Mouse (Mus musculus) layer of hippocampus, adult 8-10 months (tissue): ENCODE data around the gene Ccdc88b. TPM values are rescaled to one million over a fixed set of nuclear protein-coding genes. Genes with fewer than 3 reads are reported as not detected.

Experiments
- DNase-seq, 2 experiments: peaks; one replicate each; pipeline ENCODE4 v3.0.0; 2022; ENCODE audit warnings: low spot score in 2 of 2
- microRNA-seq, 2 experiments: library from miRNA; unstranded; fragments of <30 nt; microRNA quantifications; one replicate each; pipeline ENCODE4 v1.2.0; 2022
- total RNA-seq, 4 experiments: library from RNA; stranded (reverse); gene quantifications; 2 replicates each; pipeline ENCODE4 v1.2.4; 2022

The Ccdc88b gene
- total RNA-seq, 4 experiments from 2014 or later: 7.5 to 17.4 (median 12.6) TPM

DNA sequence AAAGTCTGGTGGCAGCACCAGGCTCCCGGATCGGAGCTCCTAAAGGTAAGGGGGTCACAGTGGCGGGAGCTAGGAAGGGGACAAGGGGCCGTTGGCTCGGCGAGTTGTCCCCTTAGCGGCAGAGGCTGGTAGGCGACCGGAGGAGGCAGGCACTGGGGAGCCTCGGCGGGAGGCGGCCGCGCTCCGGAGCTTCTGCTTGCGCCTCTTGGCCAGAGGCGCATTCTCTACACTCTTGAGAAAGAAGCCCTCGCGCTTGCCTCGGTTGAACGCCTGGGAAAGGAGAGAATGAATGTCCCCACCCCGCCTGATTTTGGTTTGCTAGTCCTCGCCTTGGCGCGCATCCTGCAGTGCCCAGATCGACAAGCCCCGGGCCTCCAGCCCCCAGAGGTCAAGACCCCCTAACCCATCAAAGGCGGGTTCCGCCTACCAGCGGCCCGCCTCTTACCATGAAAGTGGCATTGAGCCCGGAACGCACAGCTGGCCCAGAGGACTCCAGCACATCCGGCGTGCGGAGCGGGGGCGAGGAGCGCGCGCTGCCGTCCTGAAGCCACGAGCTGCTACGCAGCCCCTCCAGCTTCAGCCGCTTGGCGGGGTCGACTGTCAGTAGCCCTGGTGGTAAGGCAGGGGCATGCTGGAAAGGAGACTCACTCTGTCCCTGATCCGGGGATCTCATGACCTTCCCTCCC is 28.0 kb downstream of the Ccdc88b start:
- DNase-seq: no peak

DNA sequence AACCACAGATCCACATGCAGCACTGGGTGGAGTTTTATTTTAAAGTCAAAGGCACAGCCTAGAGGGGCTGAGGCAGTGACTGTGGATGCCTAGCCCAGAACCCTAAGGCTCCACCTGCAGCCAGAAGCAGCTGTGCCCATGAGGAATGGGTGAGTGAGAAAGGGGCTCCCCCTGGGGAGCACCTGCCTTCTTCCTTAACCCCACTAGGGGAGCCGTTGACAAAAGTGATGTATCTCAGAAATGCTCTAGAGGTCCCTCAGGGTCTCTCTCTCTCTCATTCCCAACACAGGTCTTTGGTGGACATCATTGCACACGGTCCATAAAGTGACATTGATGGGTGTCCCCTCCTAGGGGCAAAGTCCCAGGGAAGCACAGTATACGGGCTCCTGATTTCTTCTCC is 28.9 kb downstream of the Ccdc88b start:
- no peak for DNase-seq

- no peak for DNase-seq
Observed at GRCm38 (mm10) chr19:6826601-6827000, 31.4 kb downstream of the Ccdc88b start.

DNA sequence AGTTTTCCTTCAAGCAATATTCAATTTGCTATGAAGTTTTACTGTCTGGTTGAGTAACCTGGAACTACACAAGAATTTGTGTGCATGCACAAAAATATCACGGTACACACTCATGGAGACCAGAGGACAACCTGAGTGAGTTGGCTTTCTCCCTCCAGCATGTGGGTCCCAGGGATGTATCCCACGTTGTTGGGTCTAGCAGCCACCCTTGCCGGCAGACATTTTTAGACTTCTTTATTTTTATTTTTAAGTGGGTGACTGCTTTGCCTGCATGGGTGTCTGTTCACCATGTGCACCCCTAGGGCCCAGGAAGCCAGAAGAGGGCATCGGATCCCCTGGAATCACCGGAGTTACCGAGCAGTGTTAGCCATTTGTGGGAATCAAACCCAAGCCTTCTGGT is 32.6 kb downstream of the Ccdc88b start:
- DNase-seq: no peak

DNA sequence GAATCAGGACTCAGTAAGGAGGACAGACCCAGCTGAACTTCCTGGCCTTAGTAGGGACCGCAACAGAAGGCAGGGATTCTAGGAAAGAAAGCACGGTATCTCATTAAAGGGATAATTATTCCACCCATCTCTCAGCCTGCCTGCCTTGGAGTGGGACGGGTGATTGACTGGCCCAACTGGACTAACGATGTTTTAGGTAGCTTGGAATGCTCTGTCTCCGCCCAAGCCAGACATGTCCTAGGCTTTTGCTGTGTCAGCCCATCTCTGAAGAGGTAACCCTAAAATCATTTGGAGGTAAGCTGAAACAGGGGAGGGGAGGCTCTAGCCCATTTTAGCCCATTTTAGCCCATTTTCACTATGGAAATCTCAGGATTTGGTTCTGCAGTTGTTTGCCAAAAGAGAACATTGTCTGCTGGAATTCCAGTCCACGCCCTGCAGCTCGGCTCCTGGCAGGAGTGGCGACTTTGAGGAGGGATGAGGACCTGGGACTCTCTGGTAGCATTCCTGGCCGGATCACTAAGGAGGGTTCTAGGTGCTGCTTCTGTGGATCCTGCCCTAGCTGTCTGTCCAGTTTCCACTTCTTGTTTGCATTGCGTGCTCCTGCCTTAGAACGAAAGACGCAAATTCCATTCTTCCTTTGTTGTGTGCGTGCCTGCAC is 37.3 kb downstream of the Ccdc88b start:
- DNase-seq: no peak

GRCm38 (mm10) chr19:6819143-6819827 is 38.7 kb downstream of the Ccdc88b start:
- DNase-seq: no peak

DNA sequence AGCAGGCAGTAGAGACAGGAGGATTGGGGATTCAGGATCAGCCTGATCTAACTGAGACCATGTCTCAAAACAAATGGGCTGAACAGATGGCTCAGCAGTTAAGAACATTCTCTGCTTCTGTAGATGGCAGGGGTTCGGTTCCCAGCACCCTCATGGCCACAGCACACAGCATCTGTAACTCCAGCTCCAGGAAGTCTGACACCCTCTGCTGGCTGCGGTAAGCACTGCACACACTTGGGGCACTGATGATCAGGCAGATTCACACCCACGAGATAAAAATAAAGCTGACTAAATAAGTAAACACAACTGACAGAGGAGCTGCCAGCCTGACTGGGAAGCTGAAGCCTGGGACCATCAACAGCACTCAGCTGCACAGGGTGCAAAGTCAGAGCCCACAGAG is 43.1 kb downstream of the Ccdc88b start:
- no peak for DNase-seq

DNA sequence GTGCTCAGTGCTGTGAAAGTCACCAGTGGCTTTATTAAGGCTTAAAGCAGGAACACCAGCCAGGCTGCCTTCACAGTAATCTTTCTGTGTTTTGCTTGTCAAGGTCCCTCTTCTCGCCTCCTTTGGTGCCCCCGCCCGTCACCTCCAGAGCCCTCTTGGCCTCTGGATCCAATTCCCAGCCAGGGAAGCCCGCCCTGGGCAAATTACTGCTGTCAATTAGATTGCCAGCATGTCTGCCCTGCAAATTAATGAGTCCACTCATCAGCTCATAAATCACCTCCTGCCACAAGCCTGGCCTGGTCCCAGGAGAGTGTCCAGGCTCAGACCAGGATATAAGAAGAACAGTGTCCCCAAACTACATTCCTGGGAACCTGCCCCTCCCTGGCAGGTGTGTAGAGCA is 43.6 kb downstream of the Ccdc88b start:
- DNase-seq: no peak

Small RNA genes within 50 kb of the gene (microRNA-seq; reads per million reads assigned to microRNA genes)
- 0 reads per million in 2 experiments for gene Mir5046

Other genes starting within 250 kb of the Ccdc88b start
- 10 to 100 TPM; 33.7 to 42.9 (median 37.6) TPM for gene Rps6ka4, start 17.6 kb downstream of the Ccdc88b start, total RNA-seq
- 10 to 100 TPM; 40.3 to 53.0 (median 45.6) TPM for gene Trmt112, start 51.5 kb upstream of the Ccdc88b start, total RNA-seq
- 100 to 1,000 TPM; 279 to 406 (median 342) TPM for gene Prdx5, start 51.9 kb upstream of the Ccdc88b start, total RNA-seq
- 10 to 100 TPM; 54.2 to 76.0 (median 64.8) TPM for gene Esrra, start 63.6 kb upstream of the Ccdc88b start, total RNA-seq
- 10 to 100 TPM; 10.4 to 11.4 (median 11.0) TPM for gene Catsperz, start 67.2 kb upstream of the Ccdc88b start, total RNA-seq
- gene Kcnk4, start 76.3 kb upstream of the Ccdc88b start, total RNA-seq: 10 to 100 TPM; 13.4 to 23.1 (median 15.8) TPM
- gene Bad, start 83.7 kb upstream of the Ccdc88b start, total RNA-seq: 10 to 100 TPM; 32.5 to 39.8 (median 37.3) TPM
- gene Gpr137, start 84.3 kb upstream of the Ccdc88b start, total RNA-seq: 100 to 1,000 TPM in 3 of 4 experiments, 10 to 100 TPM in 1; 92.5 to 107 (median 104) TPM
- 10 to 100 TPM; 55.4 to 81.1 (median 63.5) TPM for gene Ppp1r14b, start 116.8 kb upstream of the Ccdc88b start, total RNA-seq
- 10 to 100 TPM; 13.4 to 19.9 (median 18.0) TPM for gene Plcb3, start 118.3 kb upstream of the Ccdc88b start, total RNA-seq
- 100 to 1,000 TPM in 1 of 4 experiments, 10 to 100 TPM in 3; 63.5 to 104 (median 83.1) TPM for gene Fkbp2, start 122.3 kb upstream of the Ccdc88b start, total RNA-seq
- 10 to 100 TPM; 80.4 to 93.8 (median 90.1) TPM for gene Vegfb, start 129.4 kb upstream of the Ccdc88b start, total RNA-seq
- gene Dnajc4, start 134.4 kb upstream of the Ccdc88b start, total RNA-seq: 10 to 100 TPM; 26.1 to 29.9 (median 29.5) TPM
- gene Nudt22, start 137.9 kb upstream of the Ccdc88b start, total RNA-seq: 10 to 100 TPM; 13.7 to 17.4 (median 14.2) TPM
- 10 to 100 TPM; 16.5 to 20.8 (median 16.6) TPM for gene Trpt1, start 137.9 kb upstream of the Ccdc88b start, total RNA-seq
- gene Fermt3, start 161.3 kb upstream of the Ccdc88b start, total RNA-seq: 10 to 100 TPM in 2 of 4 experiments, 1 to 10 TPM in 2; 3.7 to 17.8 (median 9.2) TPM
- 100 to 1,000 TPM; 155 to 228 (median 191) TPM for gene Stip1, start 181.8 kb upstream of the Ccdc88b start, total RNA-seq
- gene Macrod1, start 198.6 kb upstream of the Ccdc88b start, total RNA-seq: 10 to 100 TPM; 19.2 to 21.4 (median 20.1) TPM
- 10 to 100 TPM; 18.9 to 23.5 (median 21.5) TPM for gene Flrt1, start 247.5 kb upstream of the Ccdc88b start, total RNA-seq